Comparison of ENCODE assay signal across 11 mouse cellular contexts in the genomic region with DNA sequence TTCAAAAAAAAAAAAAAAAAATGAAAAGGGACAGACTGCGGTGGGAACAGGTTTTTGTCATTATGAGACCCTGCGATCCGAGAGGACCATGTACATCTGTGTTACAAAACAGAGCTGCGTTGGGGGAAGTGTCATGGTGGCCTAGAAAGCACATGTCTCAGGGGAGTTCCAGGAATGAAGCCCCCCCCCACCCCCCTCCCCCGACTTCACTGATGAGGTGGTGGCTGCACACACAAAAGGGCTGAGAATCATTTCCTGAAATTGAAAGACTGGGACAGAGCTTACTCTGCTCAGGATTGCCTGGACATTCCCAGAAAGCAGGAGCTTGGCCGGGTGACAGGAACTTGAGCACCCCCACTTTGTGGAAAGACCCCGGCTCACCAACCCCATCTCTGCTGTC. TPM values are rescaled to one million over a fixed set of nuclear protein-coding genes. Genes with fewer than 3 reads are reported as not detected.
DNase-seq lines count a peak whose midpoint lies in the region; ATAC-seq lines count a peak whose summit lies in the region.
"Had no signal": no experiment of that assay in that cellular context is flagged by ENCODE, and none has a peak within 500 bp of the region (broad histone marks: within the 10 kb centered on the region; RNA-seq: fewer than 3 reads in every experiment).

No protein-coding gene starts in this region.

- peak overlapping the region; percentile 31; the same call in 1 of the 2 replicates for H3K27ac ChIP-seq in kidney, embryonic 16.5 days (ENCODE audit: low read length)
- peak overlapping the region; percentile 54 for H3K27ac ChIP-seq in embryonic facial prominence, embryonic 12.5 days
- H3K27ac ChIP-seq in forebrain, embryonic 15.5 days (replicated peaks) = 0 out of 2 replicates have a peak overlapping the region, but pooled peaks have one; percentile 32
- H3K27ac ChIP-seq in limb, embryonic 15.5 days = peak overlapping the region; percentile 12
- H3K27ac ChIP-seq: liver, embryonic 14.5 days had no signal

- no peaks in the 10 kb centered on the region for H3K36me3 ChIP-seq in kidney, embryonic 16.5 days (ENCODE audit: insufficient read depth, low read length)
- no peaks in the 10 kb centered on the region for H3K36me3 ChIP-seq in embryonic facial prominence, embryonic 12.5 days
- H3K36me3 ChIP-seq in forebrain, embryonic 15.5 days = no peaks in the 10 kb centered on the region
- H3K36me3 ChIP-seq in limb, embryonic 15.5 days = no peaks in the 10 kb centered on the region

- no peak for DNase-seq in kidney, postnatal 4 days
- DNase-seq in right cerebral cortex, postnatal 4 days = no peak
- DNase-seq in ovary, postnatal 14 days (ENCODE audit: low spot score) = no peak
- DNase-seq: thymus, postnatal 25 days had no signal

- H3K4me2 ChIP-seq in kidney, embryonic 16.5 days (replicated peaks; ENCODE audit: low read depth, low read length) = no peak overlapping the region
- H3K4me2 ChIP-seq in embryonic facial prominence, embryonic 12.5 days (replicated peaks) = no peak overlapping the region
- peak overlapping the region; percentile 32; the same call in 1 of the 2 replicates for H3K4me2 ChIP-seq in forebrain, embryonic 15.5 days (replicated peaks)
- no peak overlapping the region for H3K4me2 ChIP-seq in limb, embryonic 15.5 days

- no peak overlapping the region for H3K9ac ChIP-seq in kidney, embryonic 16.5 days (replicated peaks; ENCODE audit: low read length)
- H3K9ac ChIP-seq in embryonic facial prominence, embryonic 12.5 days = no peak overlapping the region
- H3K9ac ChIP-seq in forebrain, embryonic 15.5 days (replicated peaks) = no peak overlapping the region
- no peak overlapping the region for H3K9ac ChIP-seq in limb, embryonic 15.5 days
- H3K9ac ChIP-seq: liver, embryonic 14.5 days had no signal

- 53% methylated on average over 7 of the region's 7 CpGs for WGBS in kidney, embryonic 16.5 days
- WGBS in embryonic facial prominence, embryonic 12.5 days = 28% methylated on average over 7 of the region's 7 CpGs
- WGBS in forebrain, embryonic 15.5 days = 14% methylated on average over 7 of the region's 7 CpGs
- 41% methylated on average over 7 of the region's 7 CpGs for WGBS in limb, embryonic 15.5 days

- 0 out of 2 replicates have a peak, but pooled peaks cover 3% of the 10 kb centered on the region for H3K9me3 ChIP-seq in kidney, embryonic 16.5 days (ENCODE audit: low read length)
- peaks cover 3% of the 10 kb centered on the region; the same call in 1 of the 2 replicates for H3K9me3 ChIP-seq in embryonic facial prominence, embryonic 12.5 days
- no peaks in the 10 kb centered on the region for H3K9me3 ChIP-seq in forebrain, embryonic 15.5 days
- no peaks in the 10 kb centered on the region for H3K9me3 ChIP-seq in limb, embryonic 15.5 days

- ATAC-seq in kidney, embryonic 16.5 days (ENCODE audit: low FRiP score, low TSS enrichment) = no peak
- ATAC-seq in embryonic facial prominence, embryonic 12.5 days (ENCODE audit: insufficient number of reproducible peaks, insufficient read depth, low FRiP score, low TSS enrichment) = 0 out of 2 replicates have a peak, but pooled peaks have one; percentile 35
- peak; percentile 35 for ATAC-seq in forebrain, embryonic 15.5 days (replicated peaks)
- 0 out of 2 replicates have a peak, but pooled peaks have one; percentile 35 for ATAC-seq in limb, embryonic 15.5 days (ENCODE audit: insufficient number of reproducible peaks, low FRiP score, low TSS enrichment, low read depth)

- no peak overlapping the region for H3K4me3 ChIP-seq in kidney, embryonic 16.5 days (ENCODE audit: low read length)
- no peak overlapping the region for H3K4me3 ChIP-seq in embryonic facial prominence, embryonic 12.5 days
- H3K4me3 ChIP-seq in forebrain, embryonic 15.5 days = no peak overlapping the region
- no peak overlapping the region for H3K4me3 ChIP-seq in limb, embryonic 15.5 days
- H3K4me3 ChIP-seq: myocyte had no signal

- 0 out of 2 replicates have a peak, but pooled peaks cover 6% of the 10 kb centered on the region for H3K4me1 ChIP-seq in kidney, embryonic 16.5 days (ENCODE audit: insufficient read depth, low read length)
- peaks cover 24% of the 10 kb centered on the region for H3K4me1 ChIP-seq in embryonic facial prominence, embryonic 12.5 days
- peaks cover 22% of the 10 kb centered on the region for H3K4me1 ChIP-seq in forebrain, embryonic 15.5 days
- peaks cover 5% of the 10 kb centered on the region; the same call in 1 of the 2 replicates for H3K4me1 ChIP-seq in limb, embryonic 15.5 days

- H3K27me3 ChIP-seq in kidney, embryonic 16.5 days (ENCODE audit: insufficient read depth, low read length) = no peaks in the 10 kb centered on the region
- H3K27me3 ChIP-seq in embryonic facial prominence, embryonic 12.5 days = no peaks in the 10 kb centered on the region
- H3K27me3 ChIP-seq in forebrain, embryonic 15.5 days = no peaks in the 10 kb centered on the region
- no peaks in the 10 kb centered on the region for H3K27me3 ChIP-seq in limb, embryonic 15.5 days

RNA-seq across cellular contexts. Expression of a gene that starts 54.7 kb away (rescaled TPM):
- polyA plus RNA-seq in kidney, embryonic 16.5 days (2015; fragmentation: Nextera tagmentation; extraction: Ambion mirVana) = 46.3 and 50.5 TPM in 2 replicates
- 0.09 TPM in 1 of 2 replicates, not detected in the other for polyA plus RNA-seq in embryonic facial prominence, embryonic 12.5 days (2016; fragmentation: Nextera tagmentation; extraction: Ambion mirVana)
- polyA plus RNA-seq in forebrain, embryonic 15.5 days (2015; fragmentation: Nextera tagmentation; extraction: Ambion mirVana) = 0.06 TPM in 1 of 2 replicates, not detected in the other
- 0.29 and 0.35 TPM in 2 replicates for polyA plus RNA-seq in limb, embryonic 15.5 days (2015; fragmentation: Nextera tagmentation; extraction: Ambion mirVana)
- polyA plus RNA-seq: cortical plate, adult 2 months had no signal

Comparison
In these comparisons a context has a peak if more than half of its experiments do, and no peak if none do; other contexts are left out.
1. RNA of a gene that starts 54.7 kb away (polyA plus RNA-seq): 46.3 to 50.5 TPM in kidney, embryonic 16.5 days; 0.29 to 0.35 TPM in limb, embryonic 15.5 days, 0.09 TPM in embryonic facial prominence, embryonic 12.5 days and 0.06 TPM in forebrain, embryonic 15.5 days; every median in the first group is over 10 times any median in the second.
2. Peak in every context shown above with its lines, with median percentiles within 50 percentile points of each other: H3K27ac ChIP-seq.